Mouse (Mus musculus) heart, adult 2 months (tissue): ENCODE measurements around the gene Armc5.

Experiments used
- CTCF ChIP-seq: fragments of 200-600 bp; IDR thresholded peaks from 2 replicates; pipeline ENCODE4 v1.8.1; 2022; ENCODE audit warnings: antibody characterized with exemption, mild to moderate bottlenecking, moderate library complexity
- EP300 ChIP-seq: fragments of 200-500 bp; IDR thresholded peaks from 2 replicates; pipeline ENCODE4 v1.6.1; 2011; ENCODE audit warnings: low read depth, low read length, control low read depth; ENCODE audit not compliant: insufficient read depth
- POLR2A ChIP-seq: fragments of 200-500 bp; IDR thresholded peaks from 2 replicates; pipeline ENCODE4 v1.6.1; 2011; ENCODE audit warnings: mild to moderate bottlenecking, low read depth, low read length, control low read depth; ENCODE audit not compliant: insufficient read depth

- TF ChIP-seq POLR2A (no peak), CTCF (peak; percentile 99), EP300 (no peak)
Measured at GRCm38 (mm10) chr7:128236856-128237592, at the start of gene Armc5.
